Mouse (Mus musculus): ENCODE data around the gene Fshr. TPM values are rescaled to one million over a fixed set of nuclear protein-coding genes. Genes with fewer than 3 reads are reported as not detected.

The Fshr gene
- polyA plus RNA-seq, 1 experiment from 2014 or later, result not detected

GRCm38 (mm10) chr17:89051031-89051563, 149.4 kb downstream of the Fshr start:
- H3K4me1 ChIP-seq (ENCODE audit: control insufficient read depth, insufficient read depth, low read length), result no peaks in the 10 kb centered on the region
- H3K27me3 ChIP-seq (replicated peaks; ENCODE audit: control insufficient read depth, insufficient read depth, low read length), result no peaks in the 10 kb centered on the region
- no peak overlapping the region for H3K4me3 ChIP-seq (ENCODE audit: low read depth, low read length)
- no peaks in the 10 kb centered on the region for H3K36me3 ChIP-seq (ENCODE audit: control insufficient read depth, insufficient read depth, low read length)
- no peak overlapping the region for H3K4me2 ChIP-seq (ENCODE audit: low read depth, low read length)
- WGBS, result 78% methylated on average over 3 of the region's 3 CpGs
- H3K9ac ChIP-seq (ENCODE audit: low read depth, low read length), result no peak overlapping the region
- ATAC-seq (ENCODE audit: low read depth) (no peak), DNase-seq (ENCODE audit: low spot score) (no peak)
- H3K9me3 ChIP-seq (ENCODE audit: control insufficient read depth, low read length), result no peaks in the 10 kb centered on the region
- no peak overlapping the region for H3K27ac ChIP-seq (replicated peaks; ENCODE audit: low read depth, low read length)

- no peaks in the 10 kb centered on the region for H3K36me3 ChIP-seq (ENCODE audit: control insufficient read depth, insufficient read depth, low read length)
- no peak for ATAC-seq (ENCODE audit: low read depth)
- no peak for DNase-seq (ENCODE audit: low spot score)
- no peak overlapping the region for H3K27ac ChIP-seq (replicated peaks; ENCODE audit: low read depth, low read length)
- 72% methylated on average over 2 of the region's 2 CpGs for WGBS
- H3K9ac ChIP-seq (ENCODE audit: low read depth, low read length), result no peak overlapping the region
- no peak overlapping the region for H3K4me2 ChIP-seq (ENCODE audit: low read depth, low read length)
- H3K9me3 ChIP-seq (ENCODE audit: control insufficient read depth, low read length), result no peaks in the 10 kb centered on the region
- H3K4me1 ChIP-seq (ENCODE audit: control insufficient read depth, insufficient read depth, low read length), result no peaks in the 10 kb centered on the region
- no peaks in the 10 kb centered on the region for H3K27me3 ChIP-seq (replicated peaks; ENCODE audit: control insufficient read depth, insufficient read depth, low read length)
- no peak overlapping the region for H3K4me3 ChIP-seq (ENCODE audit: low read depth, low read length)
These were observed 151.4 kb downstream of the Fshr start for GRCm38 (mm10) chr17:89049071-89049470.

GRCm38 (mm10) chr17:89046016-89046415, 154.5 kb downstream of the Fshr start:
- Histone ChIP-seq H3K4me2 (ENCODE audit: low read depth, low read length) (no peak overlapping the region), H3K36me3 (ENCODE audit: control insufficient read depth, insufficient read depth, low read length) (no peaks in the 10 kb centered on the region), H3K4me1 (ENCODE audit: control insufficient read depth, insufficient read depth, low read length) (no peaks in the 10 kb centered on the region), H3K27ac (replicated peaks; ENCODE audit: low read depth, low read length) (no peak overlapping the region), H3K9me3 (ENCODE audit: control insufficient read depth, low read length) (no peaks in the 10 kb centered on the region), H3K4me3 (ENCODE audit: low read depth, low read length) (no peak overlapping the region), H3K9ac (ENCODE audit: low read depth, low read length) (no peak overlapping the region), H3K27me3 (replicated peaks; ENCODE audit: control insufficient read depth, insufficient read depth, low read length) (no peaks in the 10 kb centered on the region)
- no peak for DNase-seq (ENCODE audit: low spot score)
- ATAC-seq (ENCODE audit: low read depth), result no peak
- WGBS, result 64% methylated on average over 3 of the region's 3 CpGs

GRCm38 (mm10) chr17:89036723-89037122, 163.8 kb downstream of the Fshr start:
- Histone ChIP-seq H3K4me1 (ENCODE audit: control insufficient read depth, insufficient read depth, low read length) (no peaks in the 10 kb centered on the region), H3K36me3 (ENCODE audit: control insufficient read depth, insufficient read depth, low read length) (no peaks in the 10 kb centered on the region), H3K27ac (replicated peaks; ENCODE audit: low read depth, low read length) (no peak overlapping the region), H3K4me2 (ENCODE audit: low read depth, low read length) (no peak overlapping the region), H3K4me3 (ENCODE audit: low read depth, low read length) (no peak overlapping the region), H3K9me3 (ENCODE audit: control insufficient read depth, low read length) (no peaks in the 10 kb centered on the region), H3K27me3 (replicated peaks; ENCODE audit: control insufficient read depth, insufficient read depth, low read length) (no peaks in the 10 kb centered on the region), H3K9ac (ENCODE audit: low read depth, low read length) (no peak overlapping the region)
- DNase-seq (ENCODE audit: low spot score) (no peak), ATAC-seq (ENCODE audit: low read depth) (no peak)
- 85% methylated on average over 5 of the region's 5 CpGs for WGBS

- no peak overlapping the region for H3K4me3 ChIP-seq (ENCODE audit: low read depth, low read length)
- H3K9me3 ChIP-seq (ENCODE audit: control insufficient read depth, low read length), result no peaks in the 10 kb centered on the region
- H3K27ac ChIP-seq (replicated peaks; ENCODE audit: low read depth, low read length), result no peak overlapping the region
- WGBS, result 83% methylated on average over 3 of the region's 3 CpGs
- no peaks in the 10 kb centered on the region for H3K4me1 ChIP-seq (ENCODE audit: control insufficient read depth, insufficient read depth, low read length)
- no peaks in the 10 kb centered on the region for H3K27me3 ChIP-seq (replicated peaks; ENCODE audit: control insufficient read depth, insufficient read depth, low read length)
- no peak overlapping the region for H3K4me2 ChIP-seq (ENCODE audit: low read depth, low read length)
- ATAC-seq (ENCODE audit: low read depth), result peak; percentile 82
- no peaks in the 10 kb centered on the region for H3K36me3 ChIP-seq (ENCODE audit: control insufficient read depth, insufficient read depth, low read length)
- DNase-seq (ENCODE audit: low spot score), result peak; percentile 26
- no peak overlapping the region for H3K9ac ChIP-seq (ENCODE audit: low read depth, low read length)
These were observed 164.4 kb downstream of the Fshr start for GRCm38 (mm10) chr17:89036049-89036448.

- no peaks in the 10 kb centered on the region for H3K36me3 ChIP-seq (ENCODE audit: control insufficient read depth, insufficient read depth, low read length)
- ATAC-seq (ENCODE audit: low read depth), result no peak
- H3K4me2 ChIP-seq (ENCODE audit: low read depth, low read length), result no peak overlapping the region
- no peaks in the 10 kb centered on the region for H3K4me1 ChIP-seq (ENCODE audit: control insufficient read depth, insufficient read depth, low read length)
- H3K27me3 ChIP-seq (replicated peaks; ENCODE audit: control insufficient read depth, insufficient read depth, low read length), result no peaks in the 10 kb centered on the region
- H3K9ac ChIP-seq (ENCODE audit: low read depth, low read length), result no peak overlapping the region
- H3K9me3 ChIP-seq (ENCODE audit: control insufficient read depth, low read length), result no peaks in the 10 kb centered on the region
- DNase-seq (ENCODE audit: low spot score), result no peak
- H3K4me3 ChIP-seq (ENCODE audit: low read depth, low read length), result no peak overlapping the region
- no peak overlapping the region for H3K27ac ChIP-seq (replicated peaks; ENCODE audit: low read depth, low read length)
These were observed 165.8 kb downstream of the Fshr start for GRCm38 (mm10) chr17:89034627-89035026.

GRCm38 (mm10) chr17:89032981-89033380, 167.5 kb downstream of the Fshr start:
- no peaks in the 10 kb centered on the region for H3K36me3 ChIP-seq (ENCODE audit: control insufficient read depth, insufficient read depth, low read length)
- H3K27ac ChIP-seq (replicated peaks; ENCODE audit: low read depth, low read length), result no peak overlapping the region
- no peak for DNase-seq (ENCODE audit: low spot score)
- H3K4me3 ChIP-seq (ENCODE audit: low read depth, low read length), result no peak overlapping the region
- H3K4me2 ChIP-seq (ENCODE audit: low read depth, low read length), result no peak overlapping the region
- no peak overlapping the region for H3K9ac ChIP-seq (ENCODE audit: low read depth, low read length)
- H3K9me3 ChIP-seq (ENCODE audit: control insufficient read depth, low read length), result no peaks in the 10 kb centered on the region
- no peak for ATAC-seq (ENCODE audit: low read depth)
- H3K27me3 ChIP-seq (replicated peaks; ENCODE audit: control insufficient read depth, insufficient read depth, low read length), result no peaks in the 10 kb centered on the region
- 93% methylated on average over 2 of the region's 2 CpGs for WGBS
- no peaks in the 10 kb centered on the region for H3K4me1 ChIP-seq (ENCODE audit: control insufficient read depth, insufficient read depth, low read length)

GRCm38 (mm10) chr17:89019518-89019917, 181.0 kb downstream of the Fshr start:
- no peak overlapping the region for H3K4me2 ChIP-seq (ENCODE audit: low read depth, low read length)
- H3K4me3 ChIP-seq (ENCODE audit: low read depth, low read length), result no peak overlapping the region
- H3K4me1 ChIP-seq (ENCODE audit: control insufficient read depth, insufficient read depth, low read length), result no peaks in the 10 kb centered on the region
- H3K27ac ChIP-seq (replicated peaks; ENCODE audit: low read depth, low read length), result no peak overlapping the region
- no peaks in the 10 kb centered on the region for H3K27me3 ChIP-seq (replicated peaks; ENCODE audit: control insufficient read depth, insufficient read depth, low read length)
- no peaks in the 10 kb centered on the region for H3K36me3 ChIP-seq (ENCODE audit: control insufficient read depth, insufficient read depth, low read length)
- 84% methylated on average over 2 of the region's 2 CpGs for WGBS
- no peak for ATAC-seq (ENCODE audit: low read depth)
- H3K9ac ChIP-seq (ENCODE audit: low read depth, low read length), result no peak overlapping the region
- no peak for DNase-seq (ENCODE audit: low spot score)
- no peaks in the 10 kb centered on the region for H3K9me3 ChIP-seq (ENCODE audit: control insufficient read depth, low read length)

GRCm38 (mm10) chr17:89017002-89017401, 183.5 kb downstream of the Fshr start:
- Histone ChIP-seq H3K4me2 (ENCODE audit: low read depth, low read length) (no peak overlapping the region), H3K9ac (ENCODE audit: low read depth, low read length) (no peak overlapping the region), H3K9me3 (ENCODE audit: control insufficient read depth, low read length) (no peaks in the 10 kb centered on the region), H3K4me3 (ENCODE audit: low read depth, low read length) (no peak overlapping the region), H3K27ac (replicated peaks; ENCODE audit: low read depth, low read length) (no peak overlapping the region), H3K4me1 (ENCODE audit: control insufficient read depth, insufficient read depth, low read length) (no peaks in the 10 kb centered on the region), H3K36me3 (ENCODE audit: control insufficient read depth, insufficient read depth, low read length) (no peaks in the 10 kb centered on the region), H3K27me3 (replicated peaks; ENCODE audit: control insufficient read depth, insufficient read depth, low read length) (no peaks in the 10 kb centered on the region)
- WGBS, result 72% methylated on average over 4 of the region's 4 CpGs
- ATAC-seq (ENCODE audit: low read depth) (no peak), DNase-seq (ENCODE audit: low spot score) (no peak)

Data from embryonic facial prominence, embryonic 14.5 days (tissue).